Mouse (Mus musculus) embryonic fibroblast, embryonic 13.5 days (primary cell): ENCODE measurements around the gene Lin7c. TPM values are rescaled to one million over a fixed set of nuclear protein-coding genes. Genes with fewer than 3 reads are reported as not detected.
A peak's percentile ranks its signal among the peaks of the same experiment; 100 is the strongest.

Experiments used
- H3K27ac ChIP-seq: 2 replicates; pipeline ENCODE4 v1.5.1; 2012; ENCODE audit warnings: low read length, control low read depth, inconsistent platforms; ENCODE audit not compliant: insufficient read depth
- H3K4me1 ChIP-seq: 2 replicates; pipeline ENCODE4 v1.6.1; 2011; ENCODE audit warnings: low read length; ENCODE audit not compliant: control insufficient read depth, insufficient read depth
- H3K4me3 ChIP-seq: 2 replicates; pipeline ENCODE4 v1.5.1; 2011; ENCODE audit warnings: mild to moderate bottlenecking, control low read depth, low read length; ENCODE audit not compliant: insufficient read depth
- CTCF ChIP-seq: IDR thresholded peaks from 2 replicates; pipeline ENCODE4 v1.5.1; 2011; ENCODE audit warnings: mild to moderate bottlenecking, control low read depth, low read length, moderate library complexity, borderline replicate concordance; ENCODE audit not compliant: insufficient read depth
- POLR2A ChIP-seq: IDR thresholded peaks from 2 replicates; pipeline ENCODE4 v1.6.1; 2011; ENCODE audit warnings: low read depth, mild to moderate bottlenecking, control low read depth, low read length, moderate library complexity
- polyA plus RNA-seq: library from polyadenylated mRNA; stranded (reverse); fragments of >200 nt; gene quantifications from 2 replicates; pipeline ENCODE4 v1.2.4, GENCODE M21; 2011; ENCODE audit warnings: low read depth; ENCODE audit not compliant: missing spikeins, insufficient read length

Gene Lin7c
- polyA plus RNA-seq, 1 experiment = 40.6 TPM

DNA sequence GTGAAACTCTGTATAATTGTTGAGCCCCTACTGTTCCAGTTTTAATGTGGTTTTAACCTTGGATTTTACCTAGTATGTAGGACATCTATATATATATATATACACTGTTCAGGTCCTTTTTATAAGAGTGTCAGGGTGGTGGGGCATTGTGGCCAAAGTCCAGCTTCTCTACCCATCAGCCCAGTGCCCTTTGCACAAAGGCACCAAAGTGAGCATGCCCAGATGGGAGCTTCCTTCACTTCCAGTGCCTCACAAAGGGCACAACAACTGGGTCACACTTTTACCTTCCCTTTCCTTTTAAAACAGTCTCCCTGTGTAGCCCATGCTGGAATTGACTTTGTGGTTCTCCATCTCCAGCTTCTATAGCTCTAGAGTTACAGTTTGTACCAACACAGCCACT is 23.9 kb downstream of the Lin7c start:
- no peak overlapping the region for H3K4me3 ChIP-seq
- no peaks in the 10 kb centered on the region for H3K4me1 ChIP-seq
- no peak overlapping the region for H3K27ac ChIP-seq
- TF ChIP-seq CTCF (no peak), POLR2A (no peak)

DNA sequence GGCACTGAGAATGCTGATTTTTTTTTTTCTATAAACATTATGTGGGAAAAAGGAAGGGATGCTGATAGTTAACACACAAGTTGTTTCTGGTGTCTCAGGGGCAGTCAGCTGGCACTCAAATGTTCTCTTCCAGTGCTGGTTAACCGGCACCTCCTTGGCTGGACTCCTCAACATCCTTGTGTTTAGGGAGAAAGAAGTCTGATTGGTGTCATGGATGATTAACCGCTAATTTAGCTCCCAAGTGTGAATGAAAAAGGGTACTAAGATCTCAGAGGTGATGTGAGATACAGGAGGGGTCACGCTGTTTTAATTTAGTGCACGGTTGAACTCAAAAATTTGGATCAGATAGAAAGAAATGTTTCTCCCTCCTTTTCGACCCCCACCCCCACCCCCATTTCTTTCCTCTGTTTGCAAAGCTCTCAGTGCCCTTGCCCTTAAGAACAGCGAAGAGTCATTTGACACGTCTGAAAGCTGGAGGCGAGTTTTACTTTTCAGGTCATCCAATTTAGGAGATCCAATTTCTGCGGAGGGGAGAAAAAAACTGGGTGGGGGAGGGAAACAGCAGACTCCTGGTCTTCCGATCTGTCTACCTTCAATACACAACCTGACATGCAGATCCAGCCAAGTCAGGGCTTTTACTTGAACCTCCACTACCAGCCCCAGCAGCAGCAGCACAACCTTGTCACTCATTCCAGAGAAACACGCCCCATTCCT is 26.3 kb downstream of the Lin7c start:
- H3K4me3 ChIP-seq = peak overlapping the region; percentile 33; the same call in 1 of the 2 replicates
- peaks cover 5% of the 10 kb centered on the region; the same call in 1 of the 2 replicates for H3K4me1 ChIP-seq
- H3K27ac ChIP-seq = no peak overlapping the region
- no peak for TF ChIP-seq POLR2A
- no peak for TF ChIP-seq CTCF

GRCm38 (mm10) chr2:109917496-109918413 is 27.1 kb downstream of the Lin7c start, which contains the start of gene Lgr4:
Lgr4 (plus strand) TSS chr2:109917647.
- peaks cover 5% of the 10 kb centered on the region; the same call in 1 of the 2 replicates for H3K4me1 ChIP-seq
- H3K4me3 ChIP-seq = peak within 1 kb of the TSS; percentile 59
- H3K27ac ChIP-seq = peak within 1 kb of the TSS; percentile 78
- TF ChIP-seq POLR2A (peak; percentile 92), CTCF (no peak)

DNA sequence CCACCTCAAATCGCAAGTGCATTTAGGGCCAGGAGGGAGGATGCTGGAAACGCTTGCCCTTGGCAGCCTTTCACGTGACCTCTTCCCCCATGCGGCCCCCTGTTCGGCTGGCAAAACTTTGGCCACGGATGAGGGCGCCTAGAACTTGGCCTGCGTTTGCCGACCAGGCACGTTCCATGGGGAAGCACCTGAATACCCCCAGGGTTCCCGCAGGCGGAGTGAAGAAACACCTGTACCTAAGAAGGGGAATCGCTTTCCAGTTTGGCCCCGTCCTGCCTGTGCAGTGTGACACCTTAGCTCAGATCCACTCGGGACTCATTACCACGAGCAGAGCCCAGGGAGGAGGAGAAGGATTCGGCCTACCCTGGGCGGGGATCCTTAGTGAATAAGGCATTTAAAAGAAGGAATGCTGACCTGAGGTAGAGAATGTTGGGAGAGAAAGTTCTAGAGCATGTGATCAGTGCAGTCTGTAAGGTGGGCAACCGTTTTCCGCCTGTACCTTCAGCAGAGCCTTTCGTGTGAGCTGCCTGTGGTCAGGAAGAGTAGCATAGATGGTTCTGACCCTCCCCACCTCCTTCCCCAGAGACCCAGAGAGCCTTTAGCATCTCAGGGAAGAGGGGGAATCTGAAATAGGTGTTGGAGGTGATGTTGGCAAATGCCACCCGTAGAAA is 28.1 kb downstream of the Lin7c start:
- no peak for TF ChIP-seq POLR2A
- TF ChIP-seq CTCF = no peak
- no peak overlapping the region for H3K27ac ChIP-seq
- H3K4me1 ChIP-seq = peaks cover 5% of the 10 kb centered on the region; the same call in 1 of the 2 replicates
- H3K4me3 ChIP-seq = peak overlapping the region; percentile 59

DNA sequence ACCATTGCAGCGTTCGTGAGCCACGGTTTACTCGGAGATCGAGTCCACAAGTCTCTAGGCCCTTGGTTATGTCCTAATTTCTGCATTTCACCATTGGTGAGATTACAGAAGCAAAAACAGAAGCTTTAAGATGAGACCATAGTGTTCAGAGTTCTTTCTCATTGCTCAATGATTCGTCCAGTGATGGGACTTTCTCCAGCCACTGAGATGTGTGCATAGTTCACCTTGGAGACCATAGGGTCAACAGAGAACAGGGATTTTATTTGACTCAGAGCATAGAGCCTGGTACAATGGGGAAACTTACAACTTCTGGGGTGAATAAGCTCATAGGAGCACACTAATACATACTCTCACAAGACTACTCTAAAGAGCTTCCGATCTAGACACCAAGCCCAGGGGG is 29.8 kb downstream of the Lin7c start:
- H3K4me1 ChIP-seq = peaks cover 5% of the 10 kb centered on the region; the same call in 1 of the 2 replicates
- no peak overlapping the region for H3K27ac ChIP-seq
- no peak overlapping the region for H3K4me3 ChIP-seq
- no peak for TF ChIP-seq CTCF

- Histone ChIP-seq H3K4me3 (no peak overlapping the region), H3K27ac (no peak overlapping the region), H3K4me1 (peaks cover 5% of the 10 kb centered on the region; the same call in 1 of the 2 replicates)
- TF ChIP-seq POLR2A (no peak), CTCF (no peak)
These were observed 30.8 kb downstream of the Lin7c start for GRCm38 (mm10) chr2:109921298-109922035.

DNA sequence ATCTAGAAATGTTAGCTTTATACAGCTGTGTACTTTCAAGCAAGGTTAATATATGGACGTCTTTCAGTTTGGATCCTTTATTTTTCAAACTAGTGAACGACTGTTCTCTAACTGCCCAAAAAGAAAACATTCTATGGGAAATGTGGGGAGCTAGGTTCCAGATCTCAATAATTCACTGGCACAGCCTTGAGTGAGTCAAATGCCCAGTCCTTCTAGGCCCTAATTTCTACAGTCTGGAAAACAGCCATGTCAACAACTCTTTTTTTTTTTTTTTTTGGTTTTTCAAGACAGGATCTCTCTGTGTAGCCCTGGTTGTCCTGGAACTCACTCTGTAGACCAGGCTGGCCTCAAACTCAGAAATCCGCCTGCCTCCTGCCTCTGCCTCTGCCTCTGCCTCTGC is 31.7 kb downstream of the Lin7c start:
- Histone ChIP-seq H3K4me3 (no peak overlapping the region), H3K27ac (no peak overlapping the region), H3K4me1 (peaks cover 5% of the 10 kb centered on the region; the same call in 1 of the 2 replicates)
- no peak for TF ChIP-seq CTCF
- no peak for TF ChIP-seq POLR2A

DNA sequence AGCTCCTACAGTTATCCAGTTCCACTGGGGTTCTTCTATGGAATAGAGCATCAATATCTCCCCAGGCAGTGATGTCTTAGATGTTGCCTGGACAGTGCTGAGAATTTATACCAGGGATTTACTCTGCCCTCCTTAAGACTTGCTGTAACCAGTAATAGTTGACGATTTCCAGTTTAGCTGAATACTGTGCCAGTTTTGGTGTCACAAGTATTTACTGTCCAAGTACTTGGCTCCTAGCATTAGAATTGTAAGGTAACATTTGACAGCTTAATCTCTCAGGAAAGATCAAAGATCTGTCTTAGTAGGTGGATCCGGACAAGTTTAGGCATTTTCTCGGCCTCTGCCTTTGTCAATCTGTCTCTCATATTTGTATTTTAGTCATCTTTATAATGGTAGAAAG is 32.4 kb downstream of the Lin7c start:
- TF ChIP-seq CTCF (no peak), POLR2A (no peak)
- no peak overlapping the region for H3K4me3 ChIP-seq
- H3K27ac ChIP-seq = no peak overlapping the region
- peaks cover 5% of the 10 kb centered on the region; the same call in 1 of the 2 replicates for H3K4me1 ChIP-seq

- Histone ChIP-seq H3K27ac (no peak overlapping the region), H3K4me3 (no peak overlapping the region), H3K4me1 (peaks cover 5% of the 10 kb centered on the region; the same call in 1 of the 2 replicates)
- no peak for TF ChIP-seq POLR2A
- TF ChIP-seq CTCF = no peak
These were observed 33.3 kb downstream of the Lin7c start for GRCm38 (mm10) chr2:109923945-109924344.
